Mouse (Mus musculus) intestine, postnatal 0 days (tissue): ENCODE measurements around the gene Ttc33. TPM values are rescaled to one million over a fixed set of nuclear protein-coding genes. Genes with fewer than 3 reads are reported as not detected.

Source experiments
- ATAC-seq: fragments of 200-750 bp; cut with Nextera tagmentation; 2 replicates; pipeline ENCODE4 v1.8.0; 2017; ENCODE audit warnings: mild to moderate bottlenecking, moderate TSS enrichment, moderate library complexity
- H3K27ac ChIP-seq: fragments of 300-500 bp; sonication (generic); 2 replicates; pipeline ENCODE4 v1.5.1; 2014; ENCODE audit warnings: mild to moderate bottlenecking, low read depth, low read length, moderate library complexity
- H3K27me3 ChIP-seq: fragments of 300-500 bp; sonication (generic); replicated peaks from 2 replicates; pipeline ENCODE4 v1.6.1; 2014; ENCODE audit warnings: low read length, mixed read lengths; ENCODE audit not compliant: control insufficient read depth, insufficient read depth
- H3K36me3 ChIP-seq: fragments of 300-500 bp; sonication (generic); 2 replicates; pipeline ENCODE4 v1.6.1; 2014; ENCODE audit warnings: mild to moderate bottlenecking, moderate library complexity; ENCODE audit not compliant: control insufficient read depth, insufficient read depth
- H3K4me1 ChIP-seq: fragments of 300-500 bp; sonication (generic); replicated peaks from 2 replicates; pipeline ENCODE4 v1.6.1; 2014; ENCODE audit warnings: antibody characterized with exemption, low read length, mixed read lengths; ENCODE audit not compliant: control insufficient read depth, insufficient read depth
- H3K4me2 ChIP-seq: fragments of 300-500 bp; sonication (generic); replicated peaks from 2 replicates; pipeline ENCODE4 v1.6.1; 2014; ENCODE audit warnings: low read depth, mild to moderate bottlenecking, moderate library complexity
- H3K4me3 ChIP-seq: fragments of 300-500 bp; sonication (generic); 2 replicates; pipeline ENCODE4 v1.5.1; 2014; ENCODE audit warnings: low read depth, low read length
- H3K9ac ChIP-seq: fragments of 300-500 bp; sonication (generic); 2 replicates; pipeline ENCODE4 v1.6.1; 2014; ENCODE audit warnings: mild to moderate bottlenecking, low read depth, low read length
- H3K9me3 ChIP-seq: fragments of 300-500 bp; sonication (generic); 2 replicates; pipeline ENCODE4 v1.6.1; 2016; ENCODE audit warnings: mixed run types; ENCODE audit not compliant: control insufficient read depth
- CTCF ChIP-seq: sonication (generic); IDR thresholded peaks from 2 replicates; pipeline ENCODE4 v1.5.1; 2016; ENCODE audit warnings: low read depth, mild to moderate bottlenecking, control low read depth, antibody characterized with exemption, moderate library complexity
- whole genome bisulfite sequencing: fragments of 180-500 bp; shearing (Covaris S2); extraction: QIAGEN DNeasy Blood & Tissue Kit; methylation state at CpG from one replicate; pipeline ENCODE4 v1.1.7; 2014; 5-methylcytosine and 5-hydroxymethylcytosine counted together
- polyA plus RNA-seq: library from polyadenylated mRNA; unstranded; fragments of >200 nt; fragmentation: Nextera tagmentation; extraction: Ambion mirVana; gene quantifications from 2 replicates; pipeline ENCODE4 v1.2.1, GENCODE M21; 2015

The Ttc33 gene
- polyA plus RNA-seq, 1 experiment from 2014 or later: 26.0 TPM

DNA sequence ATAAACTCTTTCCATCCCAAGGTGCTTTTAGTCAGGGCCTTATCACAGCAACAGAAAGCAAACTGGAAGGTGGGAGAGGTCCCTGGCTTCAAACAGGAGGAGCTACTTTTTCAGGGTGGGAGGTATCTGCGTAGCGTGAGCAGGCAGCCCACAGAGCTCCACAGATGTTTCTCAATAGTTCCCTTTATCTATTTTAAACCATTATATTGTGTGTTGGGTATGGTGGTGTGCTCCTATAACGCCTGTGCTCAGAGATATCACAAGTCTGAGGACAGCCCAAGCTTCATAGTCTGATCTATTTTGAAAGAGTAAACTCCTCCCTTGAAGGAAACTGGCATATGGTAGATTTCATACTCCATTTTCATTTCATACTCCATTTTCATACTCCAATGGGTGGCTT, 75.7 kb downstream of the Ttc33 start:
- H3K4me3 ChIP-seq: no peak overlapping the region
- H3K27me3 ChIP-seq: no peaks in the 10 kb centered on the region
- H3K9ac ChIP-seq: no peak overlapping the region
- H3K4me2 ChIP-seq: no peak overlapping the region
- H3K9me3 ChIP-seq: no peaks in the 10 kb centered on the region
- no peak for TF ChIP-seq CTCF
- 65% methylated on average over 3 of the region's 3 CpGs for WGBS
- ATAC-seq: no peak
- H3K27ac ChIP-seq: no peak overlapping the region
- no peaks in the 10 kb centered on the region for H3K4me1 ChIP-seq
- H3K36me3 ChIP-seq: no peaks in the 10 kb centered on the region

DNA sequence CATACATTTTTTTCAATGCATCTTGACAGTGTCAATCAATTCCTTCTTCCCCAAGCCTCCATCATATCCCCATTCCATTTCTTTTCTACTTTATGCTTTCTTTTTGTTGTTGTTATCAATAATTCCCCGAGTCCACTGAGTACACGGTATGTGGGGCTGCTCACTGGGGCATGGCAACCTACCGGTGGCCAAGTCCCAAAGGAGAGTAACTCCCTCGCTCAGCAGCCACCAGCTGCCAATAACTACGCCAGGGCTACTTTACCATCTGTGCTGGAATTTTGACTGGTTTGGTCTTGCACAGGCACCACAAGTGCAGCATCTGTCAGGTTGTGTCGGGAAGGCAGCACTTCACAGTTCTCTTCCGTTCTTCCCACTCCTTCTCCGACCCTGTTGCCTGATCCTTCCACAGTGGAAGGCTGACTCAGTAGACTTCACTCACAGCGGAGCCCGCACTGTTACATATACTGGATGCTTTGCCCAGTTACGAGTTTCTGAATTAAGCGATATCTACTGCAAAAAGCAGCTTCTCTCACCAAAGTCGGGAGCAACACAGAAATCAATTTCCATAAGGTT, 76.9 kb downstream of the Ttc33 start:
- Histone ChIP-seq H3K4me3 (no peak overlapping the region), H3K4me1 (no peaks in the 10 kb centered on the region), H3K9me3 (no peaks in the 10 kb centered on the region), H3K36me3 (no peaks in the 10 kb centered on the region), H3K9ac (no peak overlapping the region), H3K4me2 (no peak overlapping the region), H3K27me3 (no peaks in the 10 kb centered on the region), H3K27ac (no peak overlapping the region)
- WGBS: 87% methylated on average over 13 of the region's 13 CpGs
- TF ChIP-seq CTCF: no peak
- no peak for ATAC-seq

DNA sequence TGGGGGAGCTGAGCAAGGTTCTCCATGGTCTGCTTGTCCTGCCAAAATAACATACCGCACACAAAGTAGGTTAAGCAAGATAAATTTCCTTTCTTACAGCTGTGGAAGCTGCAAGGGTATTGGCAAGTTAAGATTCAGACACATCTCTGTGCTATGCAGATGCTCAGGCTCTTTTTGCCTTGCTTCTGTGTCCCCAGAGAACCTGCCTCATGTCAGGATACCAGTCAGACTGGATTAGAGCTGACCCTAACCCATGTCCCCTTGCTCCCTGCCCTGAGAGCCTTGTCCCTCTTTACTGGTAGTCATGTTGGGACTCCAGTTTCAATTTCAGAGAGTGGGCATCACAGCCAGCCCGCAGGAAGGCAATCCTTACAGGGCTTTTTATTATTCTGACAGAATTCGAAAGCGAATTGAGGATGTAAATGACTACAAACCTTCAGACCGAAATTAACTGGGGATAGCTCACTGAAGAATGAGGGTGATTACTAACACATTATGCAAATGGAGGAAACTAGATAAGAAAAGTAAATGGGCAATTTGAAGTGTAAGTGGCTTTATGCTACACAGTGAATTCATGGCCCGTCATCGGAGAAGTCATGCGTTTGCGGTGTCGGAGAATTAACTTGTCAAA, 77.7 kb downstream of the Ttc33 start:
- 81% methylated on average over 10 of the region's 10 CpGs for WGBS
- H3K9ac ChIP-seq: no peak overlapping the region
- no peak overlapping the region for H3K4me3 ChIP-seq
- no peaks in the 10 kb centered on the region for H3K4me1 ChIP-seq
- ATAC-seq: no peak
- H3K9me3 ChIP-seq: no peaks in the 10 kb centered on the region
- H3K4me2 ChIP-seq: no peak overlapping the region
- H3K27me3 ChIP-seq: no peaks in the 10 kb centered on the region
- no peak overlapping the region for H3K27ac ChIP-seq
- H3K36me3 ChIP-seq: no peaks in the 10 kb centered on the region
- TF ChIP-seq CTCF: no peak

DNA sequence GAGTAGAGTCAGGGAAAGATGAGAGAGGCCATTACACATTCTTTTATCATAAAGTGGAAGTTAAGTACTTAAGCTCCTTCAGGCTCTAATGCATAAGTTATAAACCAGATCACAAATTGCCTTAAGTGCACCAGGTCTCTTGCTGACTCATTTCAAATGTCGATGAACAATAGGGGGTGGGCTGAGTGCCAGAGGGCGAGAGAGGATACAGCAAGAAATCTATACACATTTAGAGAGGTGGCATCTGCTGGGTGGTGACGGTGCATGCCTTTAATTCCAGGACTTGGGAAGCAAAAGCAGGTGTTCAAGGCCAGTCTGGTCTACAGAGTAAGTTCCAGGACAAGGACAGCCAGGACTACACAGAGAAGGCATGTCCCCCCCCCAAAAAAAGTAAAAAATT, 80.8 kb downstream of the Ttc33 start:
- no peak for TF ChIP-seq CTCF
- Histone ChIP-seq H3K36me3 (no peaks in the 10 kb centered on the region), H3K4me3 (no peak overlapping the region), H3K9me3 (no peaks in the 10 kb centered on the region), H3K27ac (no peak overlapping the region), H3K4me2 (no peak overlapping the region), H3K9ac (no peak overlapping the region), H3K27me3 (no peaks in the 10 kb centered on the region), H3K4me1 (no peaks in the 10 kb centered on the region)
- 74% methylated on average over 3 of the region's 3 CpGs for WGBS
- ATAC-seq: no peak

Other genes with a start within 250 kb of the Ttc33 start
- gene C7, start 121.8 kb upstream of the Ttc33 start, polyA plus RNA-seq: 0.07 and 0.08 TPM in 2 replicates
- 1.5 and 2.1 TPM in 2 replicates for gene Card6, start 77.0 kb upstream of the Ttc33 start, polyA plus RNA-seq
- 520 and 549 TPM in 2 replicates for gene Rpl37, start 68.9 kb upstream of the Ttc33 start, polyA plus RNA-seq
- 16.6 and 17.8 TPM in 2 replicates for gene Prkaa1, start 41.7 kb upstream of the Ttc33 start, polyA plus RNA-seq
- gene Ptger4, start 58.7 kb downstream of the Ttc33 start, polyA plus RNA-seq: 14.5 and 15.1 TPM in 2 replicates